31 mouse cellular contexts compared by ENCODE assay signal in genomic region chr9:98819481-98819880, GRCm38 (mm10). TPM values are rescaled to one million over a fixed set of nuclear protein-coding genes. Genes with fewer than 3 reads are reported as not detected.
DNase-seq lines count a peak whose midpoint lies in the region; ATAC-seq and TF ChIP-seq lines count a peak whose summit lies in the region.
"Had no signal": no experiment of that assay in that cellular context is flagged by ENCODE, and none has a peak within 500 bp of the region (broad histone marks: within the 10 kb centered on the region; RNA-seq: fewer than 3 reads in every experiment).

No protein-coding gene starts in this region.

- no peak overlapping the region for H3K4me3 ChIP-seq in heart, embryonic 10.5 days
- no peak overlapping the region for H3K4me3 ChIP-seq in limb, embryonic 10.5 days
- no peak overlapping the region for H3K4me3 ChIP-seq in lung, embryonic 14.5 days (ENCODE audit: low read depth, low read length)
- no peak overlapping the region for H3K4me3 ChIP-seq in midbrain, embryonic 15.5 days
- no peak overlapping the region for H3K4me3 ChIP-seq in hindbrain, embryonic 11.5 days (ENCODE audit: low read depth, low read length)
- H3K4me3 ChIP-seq: forebrain, embryonic 13.5 days; gastrocnemius, adult 2 months; hindbrain, embryonic 10.5 days; limb, embryonic 13.5 days; liver, embryonic 13.5 days; midbrain, embryonic 12.5 days; neural tube, embryonic 12.5 days had no signal

- H3K36me3 ChIP-seq in heart, embryonic 10.5 days = no peaks in the 10 kb centered on the region
- no peaks in the 10 kb centered on the region for H3K36me3 ChIP-seq in limb, embryonic 10.5 days
- no peaks in the 10 kb centered on the region for H3K36me3 ChIP-seq in lung, embryonic 14.5 days (ENCODE audit: insufficient read depth)
- no peaks in the 10 kb centered on the region for H3K36me3 ChIP-seq in midbrain, embryonic 15.5 days (replicated peaks)
- H3K36me3 ChIP-seq in hindbrain, embryonic 11.5 days (ENCODE audit: control insufficient read depth, insufficient read depth, low read length) = no peaks in the 10 kb centered on the region
- H3K36me3 ChIP-seq: hindbrain, embryonic 10.5 days; limb, embryonic 13.5 days; liver, embryonic 13.5 days; midbrain, embryonic 12.5 days; neural tube, embryonic 12.5 days had no signal

- peaks cover 27% of the 10 kb centered on the region for H3K27me3 ChIP-seq in heart, embryonic 10.5 days (ENCODE audit: insufficient read depth, poor library complexity, severe bottlenecking)
- no peaks in the 10 kb centered on the region for H3K27me3 ChIP-seq in limb, embryonic 10.5 days (ENCODE audit: low read depth, poor library complexity, severe bottlenecking)
- H3K27me3 ChIP-seq in lung, embryonic 14.5 days (ENCODE audit: insufficient read depth, low read length) = no peaks in the 10 kb centered on the region
- no peaks in the 10 kb centered on the region for H3K27me3 ChIP-seq in midbrain, embryonic 15.5 days (replicated peaks)
- no peaks in the 10 kb centered on the region for H3K27me3 ChIP-seq in hindbrain, embryonic 11.5 days (ENCODE audit: control insufficient read depth, insufficient read depth, low read length)
- H3K27me3 ChIP-seq: forebrain, embryonic 13.5 days; limb, embryonic 13.5 days; liver, embryonic 13.5 days; midbrain, embryonic 12.5 days; neural tube, embryonic 12.5 days had no signal

- no peak overlapping the region for H3K9ac ChIP-seq in lung, embryonic 14.5 days
- no peak overlapping the region for H3K9ac ChIP-seq in midbrain, embryonic 15.5 days
- no peak overlapping the region for H3K9ac ChIP-seq in hindbrain, embryonic 11.5 days (ENCODE audit: low read depth, low read length)
- H3K9ac ChIP-seq: forebrain, embryonic 13.5 days; limb, embryonic 13.5 days; liver, embryonic 13.5 days; midbrain, embryonic 12.5 days; neural tube, embryonic 12.5 days had no signal

- H3K9me3 ChIP-seq in heart, embryonic 10.5 days = no peaks in the 10 kb centered on the region
- H3K9me3 ChIP-seq in limb, embryonic 10.5 days (replicated peaks) = no peaks in the 10 kb centered on the region
- H3K9me3 ChIP-seq in lung, embryonic 14.5 days (ENCODE audit: low read depth, low read length) = no peaks in the 10 kb centered on the region
- no peaks in the 10 kb centered on the region for H3K9me3 ChIP-seq in midbrain, embryonic 15.5 days
- H3K9me3 ChIP-seq in hindbrain, embryonic 11.5 days (ENCODE audit: control insufficient read depth, low read length) = no peaks in the 10 kb centered on the region
- H3K9me3 ChIP-seq: hindbrain, embryonic 10.5 days; liver, embryonic 13.5 days; midbrain, embryonic 12.5 days; neural tube, embryonic 12.5 days had no signal

- no peak overlapping the region for H3K27ac ChIP-seq in heart, embryonic 10.5 days
- H3K27ac ChIP-seq in limb, embryonic 10.5 days = no peak overlapping the region
- no peak overlapping the region for H3K27ac ChIP-seq in lung, embryonic 14.5 days (ENCODE audit: low read depth)
- no peak overlapping the region for H3K27ac ChIP-seq in midbrain, embryonic 15.5 days
- H3K27ac ChIP-seq in hindbrain, embryonic 11.5 days (ENCODE audit: low read depth, low read length) = no peak overlapping the region
- H3K27ac ChIP-seq: forebrain, embryonic 13.5 days; gastrocnemius, adult 2 months; hindbrain, embryonic 10.5 days; hindbrain, postnatal 0 days; limb, embryonic 13.5 days; liver, embryonic 13.5 days; midbrain, embryonic 12.5 days; neural tube, embryonic 12.5 days had no signal

- ATAC-seq in lung, embryonic 14.5 days (ENCODE audit: insufficient read depth) = peak; percentile 58; the same call in 1 of the 2 replicates
- ATAC-seq in midbrain, embryonic 15.5 days (replicated peaks) = no peak
- no peak for ATAC-seq in hindbrain, embryonic 11.5 days (ENCODE audit: low FRiP score)
- ATAC-seq: forebrain, embryonic 13.5 days; hindbrain, postnatal 0 days; intestine, embryonic 16.5 days had no signal

- TF ChIP-seq CTCF in lung, embryonic 14.5 days (IDR thresholded peaks at IDR 0.05; ENCODE audit: low read depth) = no peak

- H3K4me2 ChIP-seq in lung, embryonic 14.5 days = no peak overlapping the region
- H3K4me2 ChIP-seq in midbrain, embryonic 15.5 days = no peak overlapping the region
- H3K4me2 ChIP-seq in hindbrain, embryonic 11.5 days (replicated peaks; ENCODE audit: low read depth, low read length) = no peak overlapping the region
- H3K4me2 ChIP-seq: forebrain, embryonic 13.5 days; limb, embryonic 13.5 days; liver, embryonic 13.5 days; midbrain, embryonic 12.5 days; neural tube, embryonic 12.5 days had no signal

- WGBS in heart, embryonic 10.5 days = 72% methylated on average over 2 of the region's 2 CpGs
- WGBS in limb, embryonic 10.5 days = 79% methylated on average over 2 of the region's 2 CpGs
- 75% methylated on average over 2 of the region's 2 CpGs for WGBS in lung, embryonic 14.5 days
- WGBS in midbrain, embryonic 15.5 days = 84% methylated on average over 2 of the region's 2 CpGs
- 70% methylated on average over 2 of the region's 2 CpGs for WGBS in hindbrain, embryonic 11.5 days

- H3K4me1 ChIP-seq in heart, embryonic 10.5 days = peaks cover 8% of the 10 kb centered on the region
- no peaks in the 10 kb centered on the region for H3K4me1 ChIP-seq in limb, embryonic 10.5 days
- no peaks in the 10 kb centered on the region for H3K4me1 ChIP-seq in lung, embryonic 14.5 days (ENCODE audit: insufficient read depth)
- no peaks in the 10 kb centered on the region for H3K4me1 ChIP-seq in midbrain, embryonic 15.5 days
- no peaks in the 10 kb centered on the region for H3K4me1 ChIP-seq in hindbrain, embryonic 11.5 days (replicated peaks; ENCODE audit: control insufficient read depth, insufficient read depth, low read length)
- H3K4me1 ChIP-seq: forebrain, embryonic 13.5 days; hindbrain, embryonic 10.5 days; limb, embryonic 13.5 days; liver, embryonic 13.5 days; midbrain, embryonic 12.5 days; neural tube, embryonic 12.5 days had no signal

- intact Hi-C loops in heart, postnatal 10 days (cut with DNase I) = no loop called here

- peak; percentile 30 to 46 for DNase-seq in heart, postnatal 10 days
- DNase-seq in heart, embryonic 10.5 days (ENCODE audit: low spot score) = no peak
- peak; percentile 21 for DNase-seq in limb, embryonic 10.5 days (ENCODE audit: low spot score)
- DNase-seq in lung, embryonic 14.5 days = peak; percentile 54
- peak; percentile 22 for DNase-seq in lung, postnatal 25 days (ENCODE audit: low spot score)
- DNase-seq in hindbrain, embryonic 11.5 days (ENCODE audit: low spot score) = no peak
- DNase-seq: adrenal gland, postnatal 36 days; cerebellum, adult 9-10 months; gastrocnemius, adult 2 months; kidney, postnatal 36 days; liver, embryonic 13.5 days; right cerebral cortex, postnatal 14 days; spleen, adult 18-20 months; thymus, postnatal 4 days had no signal

RNA-seq across cellular contexts. Expression of gene Prr23a1, which starts 22.8 kb away (rescaled TPM):
- not detected for total RNA-seq in heart, postnatal 10 days (2021)
- not detected in 2 replicates for polyA plus RNA-seq in heart, embryonic 10.5 days (2016; fragmentation: Nextera tagmentation; extraction: Ambion mirVana)
- polyA plus RNA-seq in limb, embryonic 10.5 days (2016; fragmentation: Nextera tagmentation; extraction: Ambion mirVana) = not detected in 2 replicates
- not detected in 2 replicates for polyA plus RNA-seq in lung, embryonic 14.5 days (2014; fragmentation: Nextera tagmentation; extraction: Ambion mirVana)
- 0.33 TPM in 1 of 2 replicates, not detected in the other for polyA plus RNA-seq in midbrain, embryonic 15.5 days (2015; fragmentation: Nextera tagmentation; extraction: Ambion mirVana)
- not detected in 2 replicates for polyA plus RNA-seq in hindbrain, embryonic 11.5 days (2014; fragmentation: Nextera tagmentation; extraction: Ambion mirVana)
- total RNA-seq: adrenal gland, adult 18-20 months; adrenal gland, postnatal 36 days; gastrocnemius, adult 2 months; gastrocnemius, postnatal 4 days; hindbrain, postnatal 0 days; layer of hippocampus, adult 8-10 months; left cerebral cortex, postnatal 14 days; megakaryocyte progenitor cell, adult 5-6 weeks had no signal
- polyA plus RNA-seq: embryonic facial prominence, embryonic 14.5 days; forebrain, embryonic 13.5 days; frontal cortex, adult 2 months; heart, embryonic 14.5 days; hindbrain, embryonic 10.5 days; hindbrain, postnatal 0 days; intestine, embryonic 16.5 days; kidney, embryonic 14.5 days; limb, embryonic 13.5 days; liver, embryonic 13.5 days; midbrain, embryonic 12.5 days; neural tube, embryonic 12.5 days had no signal

RNA-seq across cellular contexts. Expression of gene Prr23a2, which starts 36.8 kb away (rescaled TPM):
- not detected for total RNA-seq in heart, postnatal 10 days (2021)
- polyA plus RNA-seq in heart, embryonic 10.5 days (2016; fragmentation: Nextera tagmentation; extraction: Ambion mirVana) = not detected in 2 replicates
- not detected in 2 replicates for polyA plus RNA-seq in limb, embryonic 10.5 days (2016; fragmentation: Nextera tagmentation; extraction: Ambion mirVana)
- polyA plus RNA-seq in lung, embryonic 14.5 days (2014; fragmentation: Nextera tagmentation; extraction: Ambion mirVana) = not detected in 2 replicates
- polyA plus RNA-seq in midbrain, embryonic 15.5 days (2015; fragmentation: Nextera tagmentation; extraction: Ambion mirVana) = not detected in 2 replicates
- not detected in 2 replicates for polyA plus RNA-seq in hindbrain, embryonic 11.5 days (2014; fragmentation: Nextera tagmentation; extraction: Ambion mirVana)
- total RNA-seq: adrenal gland, adult 18-20 months; adrenal gland, postnatal 36 days; gastrocnemius, adult 2 months; gastrocnemius, postnatal 4 days; hindbrain, postnatal 0 days; layer of hippocampus, adult 8-10 months; left cerebral cortex, postnatal 14 days; megakaryocyte progenitor cell, adult 5-6 weeks had no signal
- polyA plus RNA-seq: embryonic facial prominence, embryonic 14.5 days; forebrain, embryonic 13.5 days; frontal cortex, adult 2 months; heart, embryonic 14.5 days; hindbrain, embryonic 10.5 days; hindbrain, postnatal 0 days; intestine, embryonic 16.5 days; kidney, embryonic 14.5 days; limb, embryonic 13.5 days; liver, embryonic 13.5 days; midbrain, embryonic 12.5 days; neural tube, embryonic 12.5 days had no signal

RNA-seq across cellular contexts. Expression of gene Prr23a3, which starts 45.1 kb away (rescaled TPM):
- total RNA-seq in heart, postnatal 10 days (2021) = not detected
- 0.34 TPM in 1 of 2 replicates, not detected in the other for polyA plus RNA-seq in heart, embryonic 10.5 days (2016; fragmentation: Nextera tagmentation; extraction: Ambion mirVana)
- polyA plus RNA-seq in limb, embryonic 10.5 days (2016; fragmentation: Nextera tagmentation; extraction: Ambion mirVana) = 0.10 and 0.31 TPM in 2 replicates
- not detected in 2 replicates for polyA plus RNA-seq in lung, embryonic 14.5 days (2014; fragmentation: Nextera tagmentation; extraction: Ambion mirVana)
- polyA plus RNA-seq in midbrain, embryonic 15.5 days (2015; fragmentation: Nextera tagmentation; extraction: Ambion mirVana) = 0.15 TPM in 1 of 2 replicates, not detected in the other
- polyA plus RNA-seq in hindbrain, embryonic 11.5 days (2014; fragmentation: Nextera tagmentation; extraction: Ambion mirVana) = not detected in 2 replicates
- total RNA-seq: adrenal gland, adult 18-20 months; adrenal gland, postnatal 36 days; gastrocnemius, adult 2 months; gastrocnemius, postnatal 4 days; hindbrain, postnatal 0 days; layer of hippocampus, adult 8-10 months; left cerebral cortex, postnatal 14 days; megakaryocyte progenitor cell, adult 5-6 weeks had no signal
- polyA plus RNA-seq: embryonic facial prominence, embryonic 14.5 days; forebrain, embryonic 13.5 days; frontal cortex, adult 2 months; heart, embryonic 14.5 days; hindbrain, embryonic 10.5 days; hindbrain, postnatal 0 days; intestine, embryonic 16.5 days; kidney, embryonic 14.5 days; liver, embryonic 13.5 days; midbrain, embryonic 12.5 days; neural tube, embryonic 12.5 days had no signal

Comparison
In these comparisons a context has a peak if more than half of its experiments do, and no peak if none do; other contexts are left out.
1. DNase-seq: peak in heart, postnatal 10 days (2 of 2), limb, embryonic 10.5 days (single experiment), lung, embryonic 14.5 days (single experiment) and lung, postnatal 25 days (single experiment); none in heart, embryonic 10.5 days (single experiment) and hindbrain, embryonic 11.5 days (single experiment).